Mouse (Mus musculus): Measurements from ENCODE around the gene Ufd1. TPM values are rescaled to one million over a fixed set of nuclear protein-coding genes. Genes with fewer than 3 reads are reported as not detected.

Ufd1 gene
- total and polyA plus RNA-seq, 3 experiments, result 41.9 to 67.8 TPM; not detected in 1

DNA sequence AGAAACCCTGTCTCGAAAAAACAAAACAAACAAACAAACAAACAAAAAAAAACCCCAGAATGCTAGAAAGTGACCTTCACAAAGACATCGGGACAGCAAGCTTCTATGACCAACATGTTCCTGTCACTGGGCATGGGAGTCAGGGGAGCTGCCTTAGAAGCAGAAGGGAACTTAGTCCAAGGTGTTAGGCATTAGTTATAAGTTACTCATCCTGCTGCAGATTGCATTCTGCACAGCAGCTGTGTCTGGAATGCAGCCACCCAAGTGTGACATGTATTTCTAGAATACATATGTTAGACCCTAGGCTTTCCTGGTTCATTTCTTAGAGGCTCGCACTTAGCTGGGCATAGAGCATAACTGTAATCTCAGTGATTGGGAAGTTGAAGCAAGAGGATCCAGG, 17.1 kb downstream of the Ufd1 start:
- TF ChIP-seq ELF1 (IDR thresholded peaks at IDR 0.05; ENCODE audit: low read depth, low read length) (no peak), TBP (IDR thresholded peaks at IDR 0.05; ENCODE audit: low read depth, low read length) (no peak), UBTF (IDR thresholded peaks at IDR 0.05; ENCODE audit: borderline replicate concordance, insufficient read depth, low read depth, low read length) (no peak)
- no peak for DNase-seq (ENCODE audit: low read depth, low spot score)
- Histone ChIP-seq H3K27me3 (ENCODE audit: control insufficient read depth in 1 of 2, insufficient read depth in 2 of 2, low read length in 2 of 2) (no peaks in the 10 kb centered on the region), H3K4me1 (ENCODE audit: control insufficient read depth in 1 of 2, insufficient read depth in 2 of 2, low read length in 2 of 2) (peaks cover 0 to 2% of the 10 kb centered on the region in 2 experiments; a peak in 2 of 4 replicates), H3K36me3 (ENCODE audit: control insufficient read depth in 1 of 2, insufficient read depth in 2 of 2, low read length in 2 of 2) (peaks cover under 1 to 47% of the 10 kb centered on the region in 2 experiments; a peak in 3 of 4 replicates), H3K79me2 (ENCODE audit: control insufficient read depth, insufficient read depth, low read length, poor library complexity) (no peaks in the 10 kb centered on the region), H3K9me3 (replicated peaks; ENCODE audit: insufficient read depth, low read length) (no peaks in the 10 kb centered on the region), H3K27ac (ENCODE audit: control insufficient read depth, low read depth, low read length) (no peak overlapping the region), H3K4me3 (ENCODE audit: control insufficient read depth in 1 of 2, insufficient read depth in 1 of 2, low read depth in 2 of 2, low read length in 2 of 2) (no peak overlapping the region), H3K9ac (ENCODE audit: control insufficient read depth, low read depth, low read length, poor library complexity, severe bottlenecking) (no peak overlapping the region)

DNA sequence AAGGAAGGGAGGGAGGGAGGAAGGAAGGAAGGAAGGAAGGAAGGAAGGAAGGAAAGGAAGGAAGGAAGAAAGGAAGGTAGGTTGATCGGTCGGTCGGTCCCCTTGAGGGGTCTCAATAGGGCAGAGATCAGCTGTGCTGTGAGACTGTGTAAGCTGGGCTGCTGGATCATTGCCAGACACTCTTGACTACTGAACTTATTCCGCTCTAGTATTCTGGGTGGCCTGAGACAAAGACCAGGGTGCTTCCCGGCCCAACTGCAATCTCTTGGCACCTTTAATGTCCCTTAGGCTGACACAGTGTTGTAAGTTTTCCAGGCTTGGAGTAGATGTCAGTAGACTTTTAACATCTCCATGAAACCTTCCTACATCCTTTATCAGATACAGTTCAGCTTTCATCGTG, 17.5 kb downstream of the Ufd1 start:
- no peak for DNase-seq (ENCODE audit: low read depth, low spot score)
- Histone ChIP-seq H3K9me3 (replicated peaks; ENCODE audit: insufficient read depth, low read length) (no peaks in the 10 kb centered on the region), H3K36me3 (ENCODE audit: control insufficient read depth in 1 of 2, insufficient read depth in 2 of 2, low read length in 2 of 2) (peaks cover 0 to 43% of the 10 kb centered on the region in 2 experiments; a peak in 3 of 4 replicates), H3K4me3 (ENCODE audit: control insufficient read depth in 1 of 2, insufficient read depth in 1 of 2, low read depth in 2 of 2, low read length in 2 of 2) (no peak overlapping the region), H3K79me2 (ENCODE audit: control insufficient read depth, insufficient read depth, low read length, poor library complexity) (no peaks in the 10 kb centered on the region), H3K9ac (ENCODE audit: control insufficient read depth, low read depth, low read length, poor library complexity, severe bottlenecking) (no peak overlapping the region), H3K27me3 (ENCODE audit: control insufficient read depth in 1 of 2, insufficient read depth in 2 of 2, low read length in 2 of 2) (no peaks in the 10 kb centered on the region), H3K27ac (ENCODE audit: control insufficient read depth, low read depth, low read length) (no peak overlapping the region), H3K4me1 (ENCODE audit: control insufficient read depth in 1 of 2, insufficient read depth in 2 of 2, low read length in 2 of 2) (peaks cover 0 to 2% of the 10 kb centered on the region in 2 experiments; a peak in 2 of 4 replicates)
- no peak for TF ChIP-seq USF2 (IDR thresholded peaks at IDR 0.05; ENCODE audit: borderline replicate concordance in 1 of 2, insufficient read depth in 1 of 2, low read depth in 1 of 2, low read length in 2 of 2)
- no peak for TF ChIP-seq MAZ (IDR thresholded peaks at IDR 0.05; ENCODE audit: low read depth, low read length)
- no peak for TF ChIP-seq MXI1 (IDR thresholded peaks at IDR 0.05; ENCODE audit: low read depth, low read length)
- no peak for TF ChIP-seq RCOR1 (IDR thresholded peaks at IDR 0.05; ENCODE audit: low read depth, low read length)
- TF ChIP-seq ELF1 (IDR thresholded peaks at IDR 0.05; ENCODE audit: low read depth, low read length), result no peak
- no peak for TF ChIP-seq MEF2A (IDR thresholded peaks at IDR 0.05; ENCODE audit: extremely low read depth, insufficient replicate concordance, low read depth, low read length, poor library complexity, severe bottlenecking)
- TF ChIP-seq KAT2A (conservative IDR thresholded peaks at IDR 0.05; ENCODE audit: low read depth, low read length), result no peak
- no peak for TF ChIP-seq ZNF384 (IDR thresholded peaks at IDR 0.05; ENCODE audit: low read depth, low read length)
- TF ChIP-seq MAFK (IDR thresholded peaks at IDR 0.05; ENCODE audit: borderline replicate concordance, low read depth, low read length), result no peak
- TF ChIP-seq JUND (IDR thresholded peaks at IDR 0.05; ENCODE audit: low read depth, low read length), result no peak

DNA sequence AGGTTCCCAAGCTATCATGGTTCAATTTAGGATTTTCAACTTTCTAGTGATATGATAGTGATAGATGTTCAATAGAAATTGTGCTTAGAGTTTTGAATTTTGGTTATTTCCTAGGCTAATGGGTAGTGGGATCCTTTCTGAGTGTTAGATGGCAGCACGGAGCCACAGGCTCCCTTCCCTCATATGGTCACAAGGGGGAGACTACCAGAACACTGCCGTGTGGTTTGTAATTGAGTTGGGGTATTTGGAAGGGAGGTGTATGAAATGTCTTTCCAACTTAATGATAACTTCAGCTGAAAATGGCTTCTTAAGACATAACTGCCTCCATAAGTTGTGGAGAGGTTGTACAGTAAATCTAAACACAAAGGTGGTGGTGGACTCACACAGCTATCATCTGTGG, 21.9 kb downstream of the Ufd1 start:
- Histone ChIP-seq H3K4me3 (ENCODE audit: control insufficient read depth in 1 of 2, insufficient read depth in 1 of 2, low read depth in 2 of 2, low read length in 2 of 2) (no peak overlapping the region), H3K27me3 (ENCODE audit: control insufficient read depth in 1 of 2, insufficient read depth in 2 of 2, low read length in 2 of 2) (no peaks in the 10 kb centered on the region), H3K79me2 (ENCODE audit: control insufficient read depth, insufficient read depth, low read length, poor library complexity) (peaks cover 6% of the 10 kb centered on the region), H3K27ac (ENCODE audit: control insufficient read depth, low read depth, low read length) (no peak overlapping the region), H3K36me3 (ENCODE audit: control insufficient read depth in 1 of 2, insufficient read depth in 2 of 2, low read length in 2 of 2) (peaks cover 9 to 20% of the 10 kb centered on the region in 2 experiments), H3K9ac (ENCODE audit: control insufficient read depth, low read depth, low read length, poor library complexity, severe bottlenecking) (no peak overlapping the region), H3K4me1 (ENCODE audit: control insufficient read depth in 1 of 2, insufficient read depth in 2 of 2, low read length in 2 of 2) (peaks cover 4% of the 10 kb centered on the region in 2 experiments; a peak in 2 of 4 replicates), H3K9me3 (replicated peaks; ENCODE audit: insufficient read depth, low read length) (no peaks in the 10 kb centered on the region)
- TF ChIP-seq CTCF (IDR thresholded peaks at IDR 0.05 in 2 of 3, conservative IDR thresholded peaks at IDR 0.05 in 1 of 3; ENCODE audit: control insufficient read depth in 1 of 3, insufficient read depth in 1 of 3, low read depth in 2 of 3, low read length in 3 of 3, poor library complexity in 1 of 3, severe bottlenecking in 1 of 3) (peak in 1 of 3 experiments; percentile 20; a peak in 1 of 6 replicates), CHD1 (IDR thresholded peaks at IDR 0.05; ENCODE audit: low read depth, low read length) (no peak)
- DNase-seq (ENCODE audit: low read depth, low spot score), result no peak

Data from MEL (cell line).